Mouse (Mus musculus) kidney, adult 11 months (tissue): ENCODE results near the gene Trpv6.

ENCODE experiments used
- DNase-seq: peaks from one replicate; pipeline ENCODE4 v3.0.0; 2022

The Trpv6 gene

GRCm38 (mm10) chr6:41621241-41621990, 14.8 kb downstream of the Trpv6 start:
- DNase-seq, result no peak

GRCm38 (mm10) chr6:41620173-41620798, 15.9 kb downstream of the Trpv6 start:
- DNase-seq, result no peak

- no peak for DNase-seq
Measured at GRCm38 (mm10) chr6:41607637-41608036, 28.6 kb downstream of the Trpv6 start.

- no peak for DNase-seq
Measured at GRCm38 (mm10) chr6:41606214-41606613, 30.0 kb downstream of the Trpv6 start.

GRCm38 (mm10) chr6:41605794-41606104, 30.5 kb downstream of the Trpv6 start:
- no peak for DNase-seq

GRCm38 (mm10) chr6:41605061-41605793, 31.0 kb downstream of the Trpv6 start, which contains the start of gene Ephb6:
Ephb6 (plus strand) TSS chr6:41605482.
- DNase-seq, result peak; percentile 24

- no peak for DNase-seq
Measured at GRCm38 (mm10) chr6:41604401-41605050, 31.7 kb downstream of the Trpv6 start.

- DNase-seq, result no peak
Measured at GRCm38 (mm10) chr6:41582189-41582588, 54.0 kb downstream of the Trpv6 start.

GRCm38 (mm10) chr6:41581295-41581694, 54.9 kb downstream of the Trpv6 start:
- no peak for DNase-seq

- no peak for DNase-seq
Measured at GRCm38 (mm10) chr6:41577297-41577696, 58.9 kb downstream of the Trpv6 start.

GRCm38 (mm10) chr6:41576526-41577097, 59.6 kb downstream of the Trpv6 start:
- DNase-seq, result no peak
